Mouse (Mus musculus) heart, embryonic 14.5 days (tissue): ENCODE results near the gene Lifr. TPM values are rescaled to one million over a fixed set of nuclear protein-coding genes. Genes with fewer than 3 reads are reported as not detected.
A peak's percentile ranks its signal among the peaks of the same experiment; 100 is the strongest.

Experiments
- ATAC-seq: fragments of 200-750 bp; cut with Nextera tagmentation; 2 replicates; pipeline ENCODE4 v1.8.0; 2017; ENCODE audit warnings: low read depth, moderate TSS enrichment; ENCODE audit not compliant: insufficient number of reproducible peaks, insufficient read depth, low FRiP score
- H3K27ac ChIP-seq, 2 experiments: fragments of 200-500 bp in 1 of 2; fragments of 300-500 bp in 1 of 2; sonication (generic) in 1 of 2; replicated peaks in 1 of 2; 2 replicates each; pipeline ENCODE4 v1.5.1; 2012 to 2014; ENCODE audit warnings: low read depth in 2 of 2, low read length in 2 of 2, control low read depth in 1 of 2, mild to moderate bottlenecking in 1 of 2, mixed read lengths in 1 of 2; ENCODE audit not compliant: control insufficient read depth in 1 of 2, insufficient read depth in 1 of 2
- H3K27me3 ChIP-seq: fragments of 300-500 bp; sonication (generic); 2 replicates; pipeline ENCODE4 v1.6.1; 2014; ENCODE audit warnings: mild to moderate bottlenecking, low read length, control low read depth; ENCODE audit not compliant: control insufficient read depth, insufficient read depth
- H3K36me3 ChIP-seq: fragments of 300-500 bp; sonication (generic); 2 replicates; pipeline ENCODE4 v1.6.1; 2014; ENCODE audit warnings: mild to moderate bottlenecking, control low read depth, low read length, mixed read lengths; ENCODE audit not compliant: control insufficient read depth, insufficient read depth
- H3K4me1 ChIP-seq, 2 experiments: fragments of 200-500 bp in 1 of 2; fragments of 300-500 bp in 1 of 2; sonication (generic) in 1 of 2; 2 replicates each; pipeline ENCODE4 v1.6.1; 2012 to 2014; ENCODE audit warnings: low read length in 2 of 2, control low read depth in 1 of 2, mixed read lengths in 1 of 2; ENCODE audit not compliant: control insufficient read depth in 2 of 2, insufficient read depth in 2 of 2
- H3K4me2 ChIP-seq: fragments of 300-500 bp; sonication (generic); 2 replicates; pipeline ENCODE4 v1.6.1; 2014; ENCODE audit warnings: mild to moderate bottlenecking, low read length
- H3K4me3 ChIP-seq, 2 experiments: fragments of 200-500 bp in 1 of 2; fragments of 300-500 bp in 1 of 2; sonication (generic) in 1 of 2; 2 replicates each; pipeline ENCODE4 v1.5.1; 2012 to 2014; ENCODE audit warnings: low read length in 2 of 2, mild to moderate bottlenecking in 2 of 2, control low read depth in 1 of 2, low read depth in 1 of 2, moderate library complexity in 1 of 2; ENCODE audit not compliant: control insufficient read depth in 1 of 2, insufficient read depth in 1 of 2
- H3K9ac ChIP-seq: fragments of 300-500 bp; sonication (generic); 2 replicates; pipeline ENCODE4 v1.6.1; 2014; ENCODE audit warnings: mild to moderate bottlenecking, low read length
- H3K9me3 ChIP-seq: fragments of 300-500 bp; sonication (generic); 2 replicates; pipeline ENCODE4 v1.6.1; 2016; ENCODE audit warnings: low read length, control low read depth; ENCODE audit not compliant: control insufficient read depth
- WGBS: fragments of 180-500 bp; shearing (Covaris S2); extraction: QIAGEN DNeasy Blood & Tissue Kit; methylation state at CpG from one replicate; pipeline ENCODE4 v1.1.7; 2014; 5-methylcytosine and 5-hydroxymethylcytosine counted together
- polyA plus RNA-seq: library from polyadenylated mRNA; unstranded; fragments of >200 nt; fragmentation: Nextera tagmentation; extraction: Ambion mirVana; gene quantifications from 2 replicates; pipeline ENCODE4 v1.2.1, GENCODE M21; 2014

The Lifr gene
- polyA plus RNA-seq, 1 experiment from 2014 or later, result 36.4 TPM

- no peak for ATAC-seq
- H3K4me2 ChIP-seq, result peak overlapping the region; percentile 89
- WGBS, result 1% methylated on average over 18 of the region's 18 CpGs
Measured at GRCm38 (mm10) chr15:7128627-7129126, 38.3 kb downstream of the Lifr start.

DNA sequence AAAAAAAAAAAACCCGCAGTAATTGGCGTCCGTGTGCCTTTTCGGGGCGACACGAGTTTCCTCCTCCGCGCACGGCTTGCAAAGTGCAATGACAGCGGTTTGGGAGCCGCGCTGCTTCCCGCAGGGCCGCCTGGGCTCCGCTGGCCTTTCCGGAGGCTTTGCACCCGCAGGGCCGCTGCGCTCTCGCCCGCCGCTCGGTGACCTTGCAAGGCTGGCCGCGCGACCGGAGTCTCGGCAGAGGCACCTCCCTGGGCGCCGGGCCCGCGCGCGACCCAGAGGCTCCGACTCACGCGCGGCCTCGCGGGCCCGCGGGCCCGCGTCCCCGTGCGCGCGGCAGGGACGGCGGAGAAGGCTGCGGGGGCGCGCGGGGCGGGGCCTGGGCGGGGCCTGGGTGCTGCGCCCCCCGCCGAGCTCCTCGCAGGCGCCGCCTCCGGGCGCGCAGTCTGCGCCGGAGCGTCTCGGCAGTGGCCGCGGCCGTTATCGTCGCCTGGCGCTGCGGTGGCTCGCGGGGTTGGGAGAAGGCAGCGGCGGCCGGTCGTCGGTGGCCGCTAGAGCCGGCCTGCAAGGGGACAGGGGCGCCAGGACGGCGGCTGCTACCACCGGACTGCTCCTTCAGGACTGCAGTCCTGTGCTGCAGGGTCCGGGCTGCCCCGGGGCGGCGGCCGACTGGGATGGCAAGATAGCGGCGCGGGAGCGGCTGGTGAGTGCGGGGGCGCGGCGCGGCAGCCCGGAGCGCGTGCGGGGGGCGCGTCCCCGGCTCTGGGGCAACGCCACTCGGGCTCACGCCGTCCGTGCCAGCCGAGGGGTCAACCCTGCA lies 38.9 kb downstream of the Lifr start:
- no peaks in the 10 kb centered on the region for H3K27me3 ChIP-seq
- H3K4me1 ChIP-seq, result peaks cover 4 to 34% of the 10 kb centered on the region in 2 experiments
- peak; percentile 89 for ATAC-seq
- WGBS, result under 1% methylated on average over 92 of the region's 116 CpGs
- peak overlapping the region; percentile 93 for H3K9ac ChIP-seq
- H3K4me2 ChIP-seq, result peak overlapping the region; percentile 89
- H3K9me3 ChIP-seq, result no peaks in the 10 kb centered on the region
- peak overlapping the region; percentile 95 to 98 for H3K27ac ChIP-seq
- peak overlapping the region; percentile 89 to 92 for H3K4me3 ChIP-seq
- H3K36me3 ChIP-seq, result no peaks in the 10 kb centered on the region; the same call in 1 of the 2 replicates

More at GRCm38 (mm10) chr15:7128627-7129126, 38.3 kb downstream of the Lifr start:
- H3K27me3 ChIP-seq, result no peaks in the 10 kb centered on the region
- peak overlapping the region; percentile 95 to 98 for H3K27ac ChIP-seq
- H3K9me3 ChIP-seq, result no peaks in the 10 kb centered on the region
- peaks cover 4 to 28% of the 10 kb centered on the region in 2 experiments for H3K4me1 ChIP-seq
- H3K4me3 ChIP-seq, result peak overlapping the region; percentile 89 to 92
- H3K9ac ChIP-seq, result peak overlapping the region; percentile 93
- H3K36me3 ChIP-seq, result no peaks in the 10 kb centered on the region; the same call in 1 of the 2 replicates

GRCm38 (mm10) chr15:7129944-7130287 lies 39.5 kb downstream of the Lifr start:
- H3K27ac ChIP-seq, result peak overlapping the region; percentile 70 to 98
- H3K36me3 ChIP-seq, result no peaks in the 10 kb centered on the region; the same call in 1 of the 2 replicates
- H3K4me3 ChIP-seq, result peak overlapping the region; percentile 89 to 92
- H3K9ac ChIP-seq, result peak overlapping the region; percentile 93
- H3K4me2 ChIP-seq, result peak overlapping the region; percentile 89
- ATAC-seq, result no peak
- H3K9me3 ChIP-seq, result no peaks in the 10 kb centered on the region
- H3K27me3 ChIP-seq, result no peaks in the 10 kb centered on the region
- WGBS, result under 1% methylated on average over 16 of the region's 16 CpGs
- H3K4me1 ChIP-seq, result peaks cover 4 to 39% of the 10 kb centered on the region in 2 experiments

GRCm38 (mm10) chr15:7130691-7131225 lies 40.3 kb downstream of the Lifr start:
- H3K4me2 ChIP-seq, result peak overlapping the region; percentile 89
- H3K36me3 ChIP-seq, result no peaks in the 10 kb centered on the region; the same call in 1 of the 2 replicates
- 46% methylated on average over 7 of the region's 7 CpGs for WGBS
- ATAC-seq, result no peak
- no peak overlapping the region for H3K27ac ChIP-seq
- no peaks in the 10 kb centered on the region for H3K27me3 ChIP-seq
- no peaks in the 10 kb centered on the region for H3K9me3 ChIP-seq
- peaks cover 4 to 40% of the 10 kb centered on the region in 2 experiments for H3K4me1 ChIP-seq
- H3K4me3 ChIP-seq, result peak overlapping the region; percentile 89 to 92
- H3K9ac ChIP-seq, result peak overlapping the region; percentile 93

DNA sequence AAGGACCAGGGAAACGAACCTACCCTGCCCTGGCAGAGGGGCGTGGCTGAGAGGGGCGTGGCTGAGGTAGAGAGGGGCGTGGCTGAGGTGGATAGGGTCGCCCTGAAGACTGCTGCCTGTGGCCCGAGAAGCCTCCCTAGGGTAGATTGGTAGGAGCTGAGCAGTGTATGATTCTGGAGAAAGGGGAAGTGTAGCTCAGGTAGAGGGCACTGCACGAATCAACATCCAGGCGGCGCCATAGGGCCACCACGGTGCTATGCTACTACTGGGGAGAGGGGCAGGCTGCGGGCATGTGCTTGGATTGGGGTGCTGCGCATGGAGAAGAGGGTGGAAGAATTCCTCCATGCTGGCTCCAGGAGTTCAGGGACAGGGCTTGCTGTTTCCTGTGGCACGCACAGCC lies 42.3 kb downstream of the Lifr start:
- no peak overlapping the region for H3K9ac ChIP-seq
- 60% methylated on average over 13 of the region's 13 CpGs for WGBS
- no peaks in the 10 kb centered on the region for H3K27me3 ChIP-seq
- H3K9me3 ChIP-seq, result no peaks in the 10 kb centered on the region
- no peaks in the 10 kb centered on the region; the same call in 1 of the 2 replicates for H3K36me3 ChIP-seq
- H3K27ac ChIP-seq, result no peak overlapping the region
- no peak for ATAC-seq
- peaks cover 7 to 43% of the 10 kb centered on the region in 2 experiments for H3K4me1 ChIP-seq
- H3K4me3 ChIP-seq, result no peak overlapping the region
- H3K4me2 ChIP-seq, result no peak overlapping the region

GRCm38 (mm10) chr15:7134454-7135052 lies 44.1 kb downstream of the Lifr start:
- Histone ChIP-seq H3K27me3 (no peaks in the 10 kb centered on the region), H3K36me3 (no peaks in the 10 kb centered on the region; the same call in 1 of the 2 replicates), H3K4me1 (peaks cover 8 to 41% of the 10 kb centered on the region in 2 experiments), H3K27ac (no peak overlapping the region), H3K4me3 (no peak overlapping the region), H3K4me2 (no peak overlapping the region), H3K9ac (no peak overlapping the region), H3K9me3 (no peaks in the 10 kb centered on the region)
- 46% methylated on average over 11 of the region's 11 CpGs for WGBS
- ATAC-seq, result no peak

DNA sequence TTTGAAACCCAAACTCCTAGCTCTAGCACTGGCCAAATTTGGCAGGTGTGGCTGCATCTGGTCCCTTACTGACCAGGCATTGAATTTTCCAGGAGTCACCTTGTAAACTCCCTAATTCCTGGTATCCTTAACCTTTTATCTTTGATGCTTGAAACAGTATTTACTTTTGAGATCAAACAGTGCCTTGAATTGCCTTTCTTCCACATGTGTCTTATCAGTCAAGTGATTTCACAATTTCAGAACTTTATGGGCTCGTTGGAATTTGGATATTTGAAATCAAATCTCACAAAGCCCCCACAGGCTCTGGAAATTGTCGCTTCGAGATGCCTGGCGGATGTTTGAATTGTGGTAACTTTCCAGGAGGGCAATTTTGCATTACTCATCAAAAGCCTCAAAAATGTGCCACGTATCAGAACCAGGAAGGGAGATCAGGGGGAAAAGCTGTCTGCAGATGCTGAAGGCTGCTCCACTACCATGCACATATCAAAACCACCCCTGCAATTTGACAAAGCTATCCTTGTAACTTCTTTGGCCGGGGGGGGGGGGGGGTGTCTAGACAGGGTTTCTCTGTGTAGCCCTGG lies 45.7 kb downstream of the Lifr start:
- no peaks in the 10 kb centered on the region for H3K27me3 ChIP-seq
- H3K27ac ChIP-seq, result no peak overlapping the region
- H3K9me3 ChIP-seq, result no peaks in the 10 kb centered on the region
- no peak for ATAC-seq
- H3K4me3 ChIP-seq, result no peak overlapping the region
- peaks cover 9 to 41% of the 10 kb centered on the region in 2 experiments for H3K4me1 ChIP-seq
- no peak overlapping the region for H3K4me2 ChIP-seq
- 76% methylated on average over 6 of the region's 6 CpGs for WGBS
- H3K9ac ChIP-seq, result no peak overlapping the region
- H3K36me3 ChIP-seq, result no peaks in the 10 kb centered on the region; the same call in 1 of the 2 replicates
